Mouse (Mus musculus) testis, adult 2 months (tissue): ENCODE data around the gene Ss18l1. TPM values are rescaled to one million over a fixed set of nuclear protein-coding genes. Genes with fewer than 3 reads are reported as not detected.
A peak's percentile ranks its signal among the peaks of the same experiment; 100 is the strongest.

ENCODE experiments used
- H3K27ac ChIP-seq: fragments of 200-500 bp; 2 replicates; pipeline ENCODE4 v1.5.1; 2012; ENCODE audit warnings: low read depth, low read length; ENCODE audit not compliant: control insufficient read depth, insufficient read depth
- H3K27me3 ChIP-seq: fragments of 200-500 bp; 2 replicates; pipeline ENCODE4 v1.6.1; 2012; ENCODE audit warnings: mild to moderate bottlenecking, low read length, moderate library complexity; ENCODE audit not compliant: control insufficient read depth, insufficient read depth
- H3K36me3 ChIP-seq: fragments of 200-500 bp; 2 replicates; pipeline ENCODE4 v1.6.1; 2012; ENCODE audit warnings: mild to moderate bottlenecking, low read length; ENCODE audit not compliant: control insufficient read depth, insufficient read depth
- H3K4me1 ChIP-seq: fragments of 200-500 bp; 2 replicates; pipeline ENCODE4 v1.6.1; 2012; ENCODE audit warnings: low read length; ENCODE audit not compliant: control insufficient read depth, insufficient read depth
- H3K4me3 ChIP-seq: fragments of 200-500 bp; 2 replicates; pipeline ENCODE4 v1.5.1; 2012; ENCODE audit warnings: low read depth, mild to moderate bottlenecking, low read length, moderate library complexity, mixed read lengths; ENCODE audit not compliant: control insufficient read depth
- CTCF ChIP-seq: fragments of 200-500 bp; IDR thresholded peaks from 2 replicates; pipeline ENCODE4 v1.5.1; 2012; ENCODE audit warnings: low read depth, mild to moderate bottlenecking, inconsistent platforms, low read length, moderate library complexity; ENCODE audit not compliant: control insufficient read depth, insufficient read depth, insufficient replicate concordance
- POLR2A ChIP-seq: fragments of 200-500 bp; IDR thresholded peaks from 2 replicates; pipeline ENCODE4 v1.6.1; 2012; ENCODE audit warnings: low read depth, mild to moderate bottlenecking, inconsistent platforms, low read length, moderate library complexity; ENCODE audit not compliant: control insufficient read depth
- polyA plus RNA-seq: library from polyadenylated mRNA; depleted of rRNA; stranded (reverse); fragments of >200 nt; gene quantifications from 2 replicates; pipeline ENCODE4 v1.2.3, GENCODE M21; 2012

Gene Ss18l1
- polyA plus RNA-seq, 1 experiment: 4.0 TPM

- no peaks in the 10 kb centered on the region for H3K27me3 ChIP-seq
- TF ChIP-seq CTCF: no peak
- no peak for TF ChIP-seq POLR2A
- H3K27ac ChIP-seq: no peak overlapping the region
- H3K4me3 ChIP-seq: peak overlapping the region; percentile 38; the same call in 1 of the 2 replicates
- no peaks in the 10 kb centered on the region for H3K36me3 ChIP-seq
- peaks cover 4% of the 10 kb centered on the region; the same call in 1 of the 2 replicates for H3K4me1 ChIP-seq
Observed at GRCm38 (mm10) chr2:180011370-180011769, 30.9 kb upstream of the Ss18l1 start.

GRCm38 (mm10) chr2:180013686-180014085 lies 28.6 kb upstream of the Ss18l1 start:
- TF ChIP-seq CTCF (no peak), POLR2A (no peak)
- no peak overlapping the region for H3K27ac ChIP-seq
- H3K27me3 ChIP-seq: no peaks in the 10 kb centered on the region
- no peak overlapping the region for H3K4me3 ChIP-seq
- H3K4me1 ChIP-seq: peaks cover 4% of the 10 kb centered on the region; the same call in 1 of the 2 replicates
- no peaks in the 10 kb centered on the region for H3K36me3 ChIP-seq

GRCm38 (mm10) chr2:180017632-180018031 lies 24.7 kb upstream of the Ss18l1 start:
- H3K4me1 ChIP-seq: peaks cover 13% of the 10 kb centered on the region
- H3K27ac ChIP-seq: no peak overlapping the region
- TF ChIP-seq POLR2A (no peak), CTCF (no peak)
- H3K27me3 ChIP-seq: no peaks in the 10 kb centered on the region
- H3K36me3 ChIP-seq: no peaks in the 10 kb centered on the region
- no peak overlapping the region for H3K4me3 ChIP-seq

- H3K27ac ChIP-seq: no peak overlapping the region
- no peaks in the 10 kb centered on the region for H3K36me3 ChIP-seq
- no peaks in the 10 kb centered on the region for H3K27me3 ChIP-seq
- TF ChIP-seq CTCF (no peak), POLR2A (no peak)
- no peak overlapping the region for H3K4me3 ChIP-seq
- peaks cover 13% of the 10 kb centered on the region for H3K4me1 ChIP-seq
Observed at GRCm38 (mm10) chr2:180018573-180018972, 23.7 kb upstream of the Ss18l1 start.

GRCm38 (mm10) chr2:180020091-180020661 lies 22.1 kb upstream of the Ss18l1 start:
- H3K27ac ChIP-seq: no peak overlapping the region
- no peak overlapping the region for H3K4me3 ChIP-seq
- peaks cover 16% of the 10 kb centered on the region for H3K4me1 ChIP-seq
- no peaks in the 10 kb centered on the region for H3K27me3 ChIP-seq
- no peaks in the 10 kb centered on the region for H3K36me3 ChIP-seq
- no peak for TF ChIP-seq POLR2A
- TF ChIP-seq CTCF: no peak

GRCm38 (mm10) chr2:180020919-180021318 lies 21.4 kb upstream of the Ss18l1 start:
- no peak for TF ChIP-seq POLR2A
- no peak for TF ChIP-seq CTCF

GRCm38 (mm10) chr2:180022751-180023150 lies 19.6 kb upstream of the Ss18l1 start:
- no peak overlapping the region for H3K27ac ChIP-seq
- TF ChIP-seq POLR2A: no peak
- no peak for TF ChIP-seq CTCF
- H3K4me1 ChIP-seq: peaks cover 24% of the 10 kb centered on the region
- H3K36me3 ChIP-seq: no peaks in the 10 kb centered on the region; the same call in 1 of the 2 replicates
- no peaks in the 10 kb centered on the region for H3K27me3 ChIP-seq
- no peak overlapping the region for H3K4me3 ChIP-seq

More at GRCm38 (mm10) chr2:180020919-180021318, 21.4 kb upstream of the Ss18l1 start:
- peaks cover 20% of the 10 kb centered on the region for H3K4me1 ChIP-seq
- H3K36me3 ChIP-seq: no peaks in the 10 kb centered on the region
- H3K27me3 ChIP-seq: no peaks in the 10 kb centered on the region
- no peak overlapping the region for H3K4me3 ChIP-seq
- no peak overlapping the region for H3K27ac ChIP-seq
